Mouse (Mus musculus) heart, postnatal 0 days (tissue): ENCODE measurements around the gene Cep131.

Source experiments
- CTCF ChIP-seq: IDR thresholded peaks from 2 replicates; pipeline ENCODE4 v1.5.1; 2016; ENCODE audit warnings: antibody characterized with exemption, control low read depth, low read depth
- EP300 ChIP-seq: IDR thresholded peaks from 2 replicates; pipeline ENCODE4 v1.6.1; 2016; ENCODE audit warnings: antibody characterized with exemption, low read depth

DNA sequence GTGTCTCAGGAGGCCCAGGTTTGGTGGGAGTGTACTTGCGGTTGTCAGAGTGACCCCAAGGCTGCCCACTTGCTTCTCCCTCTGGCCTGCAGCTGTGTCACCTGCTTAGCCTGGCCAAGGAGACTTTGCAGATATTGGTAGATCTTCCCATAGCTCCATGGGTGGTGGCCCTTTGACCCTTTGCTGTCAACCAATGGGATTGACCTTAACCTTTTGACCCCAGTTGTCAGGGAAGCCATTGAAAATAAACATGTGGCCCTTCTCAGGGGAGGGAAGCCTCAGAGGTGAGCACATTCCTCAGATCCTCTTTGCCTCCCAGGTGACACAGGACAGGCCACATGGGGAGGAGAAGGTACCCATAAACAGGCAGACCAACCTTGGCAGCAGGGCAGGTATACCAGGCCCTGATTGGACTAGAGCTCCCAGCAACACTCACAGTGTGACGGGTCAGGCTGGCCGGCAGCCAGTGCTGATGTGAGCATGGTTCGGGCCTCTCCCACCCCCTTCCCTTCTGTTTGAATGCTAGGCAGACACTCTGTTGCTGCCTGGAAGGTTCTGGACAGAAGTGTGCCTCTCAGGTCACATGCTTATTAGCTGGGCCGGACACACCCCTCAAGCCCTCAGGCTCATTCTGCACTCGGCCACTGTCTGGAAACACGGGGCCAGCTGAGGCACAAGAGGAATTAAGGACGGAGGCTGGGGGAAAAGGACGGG lies 57.0 kb downstream of the Cep131 start:
- no peak for TF ChIP-seq CTCF
- TF ChIP-seq EP300: no peak
